Mouse (Mus musculus): ENCODE measurements around the gene Ache.

The Ache gene

GRCm38 (mm10) chr5:137337190-137337589, 49.9 kb downstream of the Ache start:
- no peak for DNase-seq

- peak; percentile 91 for DNase-seq
Measured at GRCm38 (mm10) chr5:137338256-137338655, 50.9 kb downstream of the Ache start.

DNA sequence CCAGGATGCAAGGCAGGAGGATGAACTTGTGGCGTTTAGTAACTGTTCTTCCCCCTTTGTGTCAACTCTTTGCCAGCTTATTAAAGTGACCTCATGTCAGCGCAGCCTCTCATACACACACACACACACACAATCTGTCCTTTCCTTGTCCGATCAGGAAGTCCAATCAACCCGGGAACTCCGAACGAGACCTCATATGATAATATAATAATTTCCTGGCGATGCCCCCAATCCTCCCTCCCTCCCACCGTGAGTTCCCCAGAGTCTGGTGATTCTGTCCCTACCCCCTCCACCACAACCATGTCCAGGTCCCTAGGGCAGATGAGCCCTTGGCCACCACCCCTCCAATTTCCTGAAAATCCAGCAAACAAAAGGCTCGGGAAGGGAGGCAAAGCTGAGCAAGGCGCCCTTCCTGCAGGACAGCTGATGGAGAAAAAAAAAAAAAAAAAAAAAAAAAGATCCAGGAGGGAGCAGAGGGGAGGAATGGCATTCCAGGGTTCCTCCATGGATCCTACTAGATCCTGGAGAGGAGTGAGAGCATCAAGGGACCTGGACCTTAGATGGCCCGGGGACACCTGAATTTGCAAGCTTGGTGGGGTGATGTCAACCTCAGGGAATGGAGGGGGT, 51.5 kb downstream of the Ache start:
- DNase-seq = peak; percentile 54

DNA sequence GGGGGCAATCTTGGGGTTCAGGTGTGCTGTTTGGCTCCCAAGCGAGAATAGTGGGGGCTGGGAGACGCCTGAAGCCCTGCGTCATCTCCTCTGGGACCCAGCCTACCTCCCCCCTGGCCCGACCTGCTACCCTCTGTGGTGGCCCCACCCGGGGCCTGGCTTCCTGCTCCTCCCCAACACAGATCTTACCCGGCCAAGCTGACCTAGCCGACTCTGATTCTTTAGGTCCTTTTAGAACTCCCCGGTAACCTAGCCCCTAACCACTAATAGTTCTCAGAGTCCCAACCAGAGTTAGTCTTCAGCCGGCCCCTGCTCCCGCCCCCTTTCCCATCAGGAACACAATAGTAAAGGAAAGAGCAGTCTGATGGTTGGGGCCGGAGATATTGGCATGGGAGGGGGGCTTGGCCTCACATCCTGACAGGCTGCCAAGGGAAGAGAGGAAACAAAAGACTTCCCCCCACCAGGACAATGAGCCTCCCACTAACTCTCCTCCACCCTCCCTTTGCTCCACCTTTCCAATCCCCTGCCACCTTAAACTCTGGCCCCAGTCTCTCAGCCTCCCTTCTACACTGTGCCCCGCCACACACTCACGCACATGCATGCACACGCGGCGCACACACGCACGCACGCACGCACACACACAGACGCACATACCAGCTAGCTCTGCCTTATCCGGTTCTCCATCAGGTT, 52.1 kb downstream of the Ache start:
- peak; percentile 69 for DNase-seq

- no peak for DNase-seq
Measured at GRCm38 (mm10) chr5:137340222-137340621, 52.9 kb downstream of the Ache start.

DNA sequence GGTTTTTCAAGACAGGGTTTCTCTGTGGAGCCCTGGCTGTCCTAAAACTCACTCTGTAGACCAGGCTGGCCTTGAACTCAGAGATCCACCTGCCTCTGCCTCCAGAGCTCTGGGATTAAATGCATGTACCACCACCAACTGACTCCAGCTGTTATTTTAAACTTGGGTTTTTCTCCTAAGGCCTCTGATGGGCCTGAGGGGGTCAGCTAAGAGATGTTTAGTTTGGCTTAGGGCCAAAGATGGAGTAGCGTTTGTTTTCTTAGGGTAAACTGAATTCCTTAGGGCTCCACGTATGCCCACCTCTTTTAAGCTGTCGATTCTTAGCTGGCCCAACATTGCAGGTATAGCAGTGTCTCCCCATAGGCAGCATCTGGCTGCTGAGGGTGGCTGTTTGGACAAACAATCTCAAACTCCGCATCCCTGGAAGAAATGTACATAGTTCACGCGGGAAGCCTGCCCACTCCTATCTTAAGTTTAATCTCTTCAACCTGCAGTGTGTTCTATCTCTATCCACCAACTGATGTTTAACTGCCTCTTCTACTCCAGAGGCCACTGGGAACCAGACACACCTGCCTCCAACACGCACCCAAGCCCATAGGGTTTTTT, 55.2 kb downstream of the Ache start:
- no peak for DNase-seq

DNA sequence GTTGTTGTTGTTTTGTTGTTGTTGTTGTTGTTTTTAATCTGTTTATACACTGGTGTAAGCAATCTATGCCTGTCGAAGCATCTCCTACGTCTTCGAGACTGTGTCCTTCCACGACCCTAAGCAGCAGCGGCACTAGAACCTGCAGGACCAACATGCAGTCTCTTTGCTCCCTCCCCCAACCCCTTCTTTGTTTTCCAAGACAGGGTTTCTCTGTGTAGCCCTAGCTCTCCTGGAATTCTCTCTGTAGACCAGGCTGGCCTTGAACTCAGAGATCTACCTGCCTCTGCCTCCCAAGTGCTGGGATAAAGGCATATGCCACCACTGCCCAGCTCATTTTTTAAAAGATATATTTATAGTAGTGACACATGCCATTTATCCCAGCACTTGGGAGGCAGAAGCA, 56.1 kb downstream of the Ache start:
- DNase-seq = no peak

DNA sequence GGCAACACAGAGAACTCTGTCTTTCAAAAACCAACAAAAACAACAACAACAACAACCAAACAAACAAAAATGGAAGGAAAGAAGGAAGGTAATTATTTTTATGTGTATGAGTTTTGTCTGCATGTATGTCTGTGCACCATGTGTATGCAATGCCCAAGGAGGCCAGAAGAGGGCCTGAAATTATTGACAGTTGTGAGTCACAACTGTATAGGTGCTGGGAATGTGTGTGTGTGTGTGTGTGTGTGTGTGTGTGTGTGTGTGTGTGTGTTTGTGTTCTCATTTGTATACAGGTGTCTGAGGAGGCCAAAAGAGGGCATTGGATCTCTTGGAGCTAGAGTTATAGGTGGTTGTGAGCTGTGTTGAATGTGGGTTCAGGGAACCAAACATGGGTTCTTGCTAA, 56.5 kb downstream of the Ache start:
- DNase-seq = no peak

Measured in lung, postnatal 14 days (tissue).